Mouse (Mus musculus): Measurements from ENCODE around the gene Vkorc1l1. TPM values are rescaled to one million over a fixed set of nuclear protein-coding genes. Genes with fewer than 3 reads are reported as not detected.
"Not testable (repeated sequence)": the region's sequence is repeated elsewhere in the genome, so short reads cannot be mapped to it uniquely, and the experiment has no call there.

Gene Vkorc1l1
- polyA plus RNA-seq, 1 experiment from 2014 or later: 41.3 TPM

GRCm38 (mm10) chr5:129914024-129914423 is 27.7 kb upstream of the Vkorc1l1 start:
- Histone ChIP-seq H3K27ac (replicated peaks; ENCODE audit: low read depth, low read length) (no peak overlapping the region), H3K36me3 (replicated peaks; ENCODE audit: control insufficient read depth, insufficient read depth, low read depth, low read length) (no peaks in the 10 kb centered on the region), H3K4me1 (ENCODE audit: control insufficient read depth, insufficient read depth, low read length) (no peaks in the 10 kb centered on the region), H3K9me3 (replicated peaks; ENCODE audit: control insufficient read depth, low read length) (no peaks in the 10 kb centered on the region), H3K4me3 (ENCODE audit: low read depth, low read length) (no peak overlapping the region), H3K9ac (replicated peaks; ENCODE audit: low read length) (no peak overlapping the region), H3K4me2 (ENCODE audit: low read depth, low read length) (no peak overlapping the region), H3K27me3 (ENCODE audit: control insufficient read depth, insufficient read depth, low read length) (no peaks in the 10 kb centered on the region)
- DNase-seq (ENCODE audit: low spot score) (peak; percentile 43), ATAC-seq (replicated peaks; ENCODE audit: insufficient number of reproducible peaks, low FRiP score, low TSS enrichment, low read depth) (no peak)
- WGBS: 30% methylated on average over 2 of the region's 2 CpGs

- not testable (repeated sequence) for ATAC-seq (replicated peaks; ENCODE audit: insufficient number of reproducible peaks, low FRiP score, low TSS enrichment, low read depth); DNase-seq (ENCODE audit: low spot score); H3K27me3 ChIP-seq (ENCODE audit: control insufficient read depth, insufficient read depth, low read length); H3K9me3 ChIP-seq (replicated peaks; ENCODE audit: control insufficient read depth, low read length); H3K4me1 ChIP-seq (ENCODE audit: control insufficient read depth, insufficient read depth, low read length); H3K27ac ChIP-seq (replicated peaks; ENCODE audit: low read depth, low read length); H3K4me2 ChIP-seq (ENCODE audit: low read depth, low read length); H3K4me3 ChIP-seq (ENCODE audit: low read depth, low read length); H3K9ac ChIP-seq (replicated peaks; ENCODE audit: low read length); H3K36me3 ChIP-seq (replicated peaks; ENCODE audit: control insufficient read depth, insufficient read depth, low read depth, low read length)
- 86% methylated on average over 11 of the region's 11 CpGs for WGBS
These were observed 26.3 kb upstream of the Vkorc1l1 start for GRCm38 (mm10) chr5:129915491-129915890.

GRCm38 (mm10) chr5:129918065-129918651 is 23.6 kb upstream of the Vkorc1l1 start:
- H3K4me2 ChIP-seq (ENCODE audit: low read depth, low read length): no peak overlapping the region
- H3K9me3 ChIP-seq (replicated peaks; ENCODE audit: control insufficient read depth, low read length): no peaks in the 10 kb centered on the region
- no peak overlapping the region for H3K27ac ChIP-seq (replicated peaks; ENCODE audit: low read depth, low read length)
- no peak overlapping the region for H3K9ac ChIP-seq (replicated peaks; ENCODE audit: low read length)
- no peaks in the 10 kb centered on the region for H3K36me3 ChIP-seq (replicated peaks; ENCODE audit: control insufficient read depth, insufficient read depth, low read depth, low read length)
- no peaks in the 10 kb centered on the region for H3K4me1 ChIP-seq (ENCODE audit: control insufficient read depth, insufficient read depth, low read length)
- WGBS: 88% methylated on average over 24 of the region's 24 CpGs
- ATAC-seq (replicated peaks; ENCODE audit: insufficient number of reproducible peaks, low FRiP score, low TSS enrichment, low read depth) (no peak), DNase-seq (ENCODE audit: low spot score) (no peak)
- H3K4me3 ChIP-seq (ENCODE audit: low read depth, low read length): no peak overlapping the region
- H3K27me3 ChIP-seq (ENCODE audit: control insufficient read depth, insufficient read depth, low read length): no peaks in the 10 kb centered on the region

- Histone ChIP-seq H3K9ac (replicated peaks; ENCODE audit: low read length) (no peak overlapping the region), H3K4me1 (ENCODE audit: control insufficient read depth, insufficient read depth, low read length) (no peaks in the 10 kb centered on the region), H3K4me3 (ENCODE audit: low read depth, low read length) (no peak overlapping the region), H3K4me2 (ENCODE audit: low read depth, low read length) (no peak overlapping the region), H3K9me3 (replicated peaks; ENCODE audit: control insufficient read depth, low read length) (no peaks in the 10 kb centered on the region), H3K36me3 (replicated peaks; ENCODE audit: control insufficient read depth, insufficient read depth, low read depth, low read length) (no peaks in the 10 kb centered on the region), H3K27ac (replicated peaks; ENCODE audit: low read depth, low read length) (no peak overlapping the region), H3K27me3 (ENCODE audit: control insufficient read depth, insufficient read depth, low read length) (no peaks in the 10 kb centered on the region)
- no peak for ATAC-seq (replicated peaks; ENCODE audit: insufficient number of reproducible peaks, low FRiP score, low TSS enrichment, low read depth)
- DNase-seq (ENCODE audit: low spot score): no peak
- WGBS: 81% methylated on average over 9 of the region's 9 CpGs
These were observed 23.0 kb upstream of the Vkorc1l1 start for GRCm38 (mm10) chr5:129918752-129919151.

- Histone ChIP-seq H3K4me1 (ENCODE audit: control insufficient read depth, insufficient read depth, low read length) (no peaks in the 10 kb centered on the region), H3K4me2 (ENCODE audit: low read depth, low read length) (no peak overlapping the region), H3K27me3 (ENCODE audit: control insufficient read depth, insufficient read depth, low read length) (no peaks in the 10 kb centered on the region), H3K4me3 (ENCODE audit: low read depth, low read length) (no peak overlapping the region), H3K36me3 (replicated peaks; ENCODE audit: control insufficient read depth, insufficient read depth, low read depth, low read length) (no peaks in the 10 kb centered on the region), H3K9me3 (replicated peaks; ENCODE audit: control insufficient read depth, low read length) (no peaks in the 10 kb centered on the region), H3K27ac (replicated peaks; ENCODE audit: low read depth, low read length) (no peak overlapping the region), H3K9ac (replicated peaks; ENCODE audit: low read length) (no peak overlapping the region)
- no peak for DNase-seq (ENCODE audit: low spot score)
- no peak for ATAC-seq (replicated peaks; ENCODE audit: insufficient number of reproducible peaks, low FRiP score, low TSS enrichment, low read depth)
- 64% methylated on average over 8 of the region's 8 CpGs for WGBS
These were observed 22.4 kb upstream of the Vkorc1l1 start for GRCm38 (mm10) chr5:129919320-129919719.

GRCm38 (mm10) chr5:129921972-129922371 is 19.8 kb upstream of the Vkorc1l1 start:
- no peaks in the 10 kb centered on the region for H3K36me3 ChIP-seq (replicated peaks; ENCODE audit: control insufficient read depth, insufficient read depth, low read depth, low read length)
- H3K4me1 ChIP-seq (ENCODE audit: control insufficient read depth, insufficient read depth, low read length): no peaks in the 10 kb centered on the region
- no peak overlapping the region for H3K9ac ChIP-seq (replicated peaks; ENCODE audit: low read length)
- H3K27me3 ChIP-seq (ENCODE audit: control insufficient read depth, insufficient read depth, low read length): no peaks in the 10 kb centered on the region
- H3K9me3 ChIP-seq (replicated peaks; ENCODE audit: control insufficient read depth, low read length): no peaks in the 10 kb centered on the region
- ATAC-seq (replicated peaks; ENCODE audit: insufficient number of reproducible peaks, low FRiP score, low TSS enrichment, low read depth): no peak
- H3K27ac ChIP-seq (replicated peaks; ENCODE audit: low read depth, low read length): no peak overlapping the region
- H3K4me3 ChIP-seq (ENCODE audit: low read depth, low read length): no peak overlapping the region
- no peak for DNase-seq (ENCODE audit: low spot score)
- no peak overlapping the region for H3K4me2 ChIP-seq (ENCODE audit: low read depth, low read length)
- 89% methylated on average over 4 of the region's 4 CpGs for WGBS

GRCm38 (mm10) chr5:129924820-129925452 is 16.8 kb upstream of the Vkorc1l1 start:
- no peak overlapping the region for H3K9ac ChIP-seq (replicated peaks; ENCODE audit: low read length)
- DNase-seq (ENCODE audit: low spot score) (no peak), ATAC-seq (replicated peaks; ENCODE audit: insufficient number of reproducible peaks, low FRiP score, low TSS enrichment, low read depth) (no peak)
- no peak overlapping the region for H3K4me3 ChIP-seq (ENCODE audit: low read depth, low read length)
- no peaks in the 10 kb centered on the region for H3K4me1 ChIP-seq (ENCODE audit: control insufficient read depth, insufficient read depth, low read length)
- no peaks in the 10 kb centered on the region for H3K9me3 ChIP-seq (replicated peaks; ENCODE audit: control insufficient read depth, low read length)
- 89% methylated on average over 8 of the region's 8 CpGs for WGBS
- H3K4me2 ChIP-seq (ENCODE audit: low read depth, low read length): no peak overlapping the region
- no peaks in the 10 kb centered on the region for H3K36me3 ChIP-seq (replicated peaks; ENCODE audit: control insufficient read depth, insufficient read depth, low read depth, low read length)
- no peak overlapping the region for H3K27ac ChIP-seq (replicated peaks; ENCODE audit: low read depth, low read length)
- H3K27me3 ChIP-seq (ENCODE audit: control insufficient read depth, insufficient read depth, low read length): no peaks in the 10 kb centered on the region

GRCm38 (mm10) chr5:129925933-129926332 is 15.8 kb upstream of the Vkorc1l1 start:
- H3K27ac ChIP-seq (replicated peaks; ENCODE audit: low read depth, low read length): no peak overlapping the region

More at GRCm38 (mm10) chr5:129925933-129926332, 15.8 kb upstream of the Vkorc1l1 start:
- H3K9me3 ChIP-seq (replicated peaks; ENCODE audit: control insufficient read depth, low read length): no peaks in the 10 kb centered on the region
- no peaks in the 10 kb centered on the region for H3K4me1 ChIP-seq (ENCODE audit: control insufficient read depth, insufficient read depth, low read length)
- no peak for DNase-seq (ENCODE audit: low spot score)
- no peak overlapping the region for H3K4me3 ChIP-seq (ENCODE audit: low read depth, low read length)
- H3K9ac ChIP-seq (replicated peaks; ENCODE audit: low read length): no peak overlapping the region
- H3K27me3 ChIP-seq (ENCODE audit: control insufficient read depth, insufficient read depth, low read length): no peaks in the 10 kb centered on the region
- no peak for ATAC-seq (replicated peaks; ENCODE audit: insufficient number of reproducible peaks, low FRiP score, low TSS enrichment, low read depth)
- H3K36me3 ChIP-seq (replicated peaks; ENCODE audit: control insufficient read depth, insufficient read depth, low read depth, low read length): no peaks in the 10 kb centered on the region
- H3K4me2 ChIP-seq (ENCODE audit: low read depth, low read length): no peak overlapping the region
- WGBS: 80% methylated on average over 5 of the region's 5 CpGs
